Mouse (Mus musculus): ENCODE results near the gene Btnl6.

DNA sequence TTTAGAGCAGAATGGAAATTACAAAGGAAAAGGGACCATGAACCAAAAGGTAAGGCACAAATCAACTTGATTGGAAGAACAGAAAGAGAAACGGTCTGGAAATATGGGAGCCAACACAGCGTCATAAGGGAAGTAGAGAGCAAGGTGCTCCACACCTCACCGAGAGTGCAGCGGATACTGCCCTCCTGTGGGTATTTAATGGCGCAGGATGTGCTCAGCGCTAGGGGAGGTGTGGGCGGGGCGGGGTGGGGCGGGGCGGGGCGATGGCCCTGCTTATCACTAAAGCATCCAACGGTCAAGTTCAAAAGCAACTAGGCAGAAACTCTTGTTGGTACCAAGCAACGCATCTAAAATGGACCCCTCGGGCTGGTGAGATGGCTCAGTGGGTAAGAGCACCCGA lies 42.7 kb upstream of the Btnl6 start:
- TF ChIP-seq CTCF (IDR thresholded peaks at IDR 0.05; ENCODE audit: borderline replicate concordance, control insufficient read depth, extremely low read depth, insufficient read depth, low read length, poor library complexity) = no peak
- no peak for TF ChIP-seq POLR2A (IDR thresholded peaks at IDR 0.05; ENCODE audit: control insufficient read depth, extremely low read depth, insufficient read depth, low read length, poor library complexity)
